Mouse (Mus musculus) testis, adult 2 months (tissue): ENCODE results near the gene Phb. TPM values are rescaled to one million over a fixed set of nuclear protein-coding genes. Genes with fewer than 3 reads are reported as not detected.

Experiments
- H3K27ac ChIP-seq: fragments of 200-500 bp; 2 replicates; pipeline ENCODE4 v1.5.1; 2012; ENCODE audit warnings: low read depth, low read length; ENCODE audit not compliant: control insufficient read depth, insufficient read depth
- H3K27me3 ChIP-seq: fragments of 200-500 bp; 2 replicates; pipeline ENCODE4 v1.6.1; 2012; ENCODE audit warnings: mild to moderate bottlenecking, low read length, moderate library complexity; ENCODE audit not compliant: control insufficient read depth, insufficient read depth
- H3K36me3 ChIP-seq: fragments of 200-500 bp; 2 replicates; pipeline ENCODE4 v1.6.1; 2012; ENCODE audit warnings: mild to moderate bottlenecking, low read length; ENCODE audit not compliant: control insufficient read depth, insufficient read depth
- H3K4me1 ChIP-seq: fragments of 200-500 bp; 2 replicates; pipeline ENCODE4 v1.6.1; 2012; ENCODE audit warnings: low read length; ENCODE audit not compliant: control insufficient read depth, insufficient read depth
- H3K4me3 ChIP-seq: fragments of 200-500 bp; 2 replicates; pipeline ENCODE4 v1.5.1; 2012; ENCODE audit warnings: low read depth, mild to moderate bottlenecking, low read length, moderate library complexity, mixed read lengths; ENCODE audit not compliant: control insufficient read depth
- CTCF ChIP-seq: fragments of 200-500 bp; IDR thresholded peaks from 2 replicates; pipeline ENCODE4 v1.5.1; 2012; ENCODE audit warnings: low read depth, mild to moderate bottlenecking, inconsistent platforms, low read length, moderate library complexity; ENCODE audit not compliant: control insufficient read depth, insufficient read depth, insufficient replicate concordance
- POLR2A ChIP-seq: fragments of 200-500 bp; IDR thresholded peaks from 2 replicates; pipeline ENCODE4 v1.6.1; 2012; ENCODE audit warnings: low read depth, mild to moderate bottlenecking, inconsistent platforms, low read length, moderate library complexity; ENCODE audit not compliant: control insufficient read depth
- polyA plus RNA-seq: library from polyadenylated mRNA; depleted of rRNA; stranded (reverse); fragments of >200 nt; gene quantifications from 2 replicates; pipeline ENCODE4 v1.2.3, GENCODE M21; 2012

Phb gene
- polyA plus RNA-seq, 1 experiment = 21.5 TPM

DNA sequence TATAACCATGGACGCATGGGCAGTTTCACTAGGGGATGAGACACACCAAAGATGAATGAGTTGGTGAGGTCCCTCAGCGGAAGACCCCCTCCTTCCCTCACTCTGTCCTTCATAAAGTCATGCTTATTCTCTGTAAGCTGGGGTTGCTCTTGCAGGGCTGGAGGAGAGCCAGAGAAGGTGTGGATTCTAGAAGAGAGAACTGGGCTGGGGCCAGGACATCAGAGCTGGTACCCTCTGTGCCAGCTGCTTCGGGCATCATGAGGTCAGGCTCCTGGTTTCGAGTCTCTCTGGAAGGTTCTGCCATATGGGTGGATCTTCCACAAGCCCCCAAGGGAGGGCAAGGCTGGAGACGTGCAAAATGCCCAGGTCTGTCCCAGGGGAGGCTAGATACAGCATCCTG is 31.8 kb downstream of the Phb start:
- no peaks in the 10 kb centered on the region for H3K36me3 ChIP-seq
- TF ChIP-seq CTCF = no peak
- TF ChIP-seq POLR2A = no peak
- H3K4me1 ChIP-seq = no peaks in the 10 kb centered on the region

DNA sequence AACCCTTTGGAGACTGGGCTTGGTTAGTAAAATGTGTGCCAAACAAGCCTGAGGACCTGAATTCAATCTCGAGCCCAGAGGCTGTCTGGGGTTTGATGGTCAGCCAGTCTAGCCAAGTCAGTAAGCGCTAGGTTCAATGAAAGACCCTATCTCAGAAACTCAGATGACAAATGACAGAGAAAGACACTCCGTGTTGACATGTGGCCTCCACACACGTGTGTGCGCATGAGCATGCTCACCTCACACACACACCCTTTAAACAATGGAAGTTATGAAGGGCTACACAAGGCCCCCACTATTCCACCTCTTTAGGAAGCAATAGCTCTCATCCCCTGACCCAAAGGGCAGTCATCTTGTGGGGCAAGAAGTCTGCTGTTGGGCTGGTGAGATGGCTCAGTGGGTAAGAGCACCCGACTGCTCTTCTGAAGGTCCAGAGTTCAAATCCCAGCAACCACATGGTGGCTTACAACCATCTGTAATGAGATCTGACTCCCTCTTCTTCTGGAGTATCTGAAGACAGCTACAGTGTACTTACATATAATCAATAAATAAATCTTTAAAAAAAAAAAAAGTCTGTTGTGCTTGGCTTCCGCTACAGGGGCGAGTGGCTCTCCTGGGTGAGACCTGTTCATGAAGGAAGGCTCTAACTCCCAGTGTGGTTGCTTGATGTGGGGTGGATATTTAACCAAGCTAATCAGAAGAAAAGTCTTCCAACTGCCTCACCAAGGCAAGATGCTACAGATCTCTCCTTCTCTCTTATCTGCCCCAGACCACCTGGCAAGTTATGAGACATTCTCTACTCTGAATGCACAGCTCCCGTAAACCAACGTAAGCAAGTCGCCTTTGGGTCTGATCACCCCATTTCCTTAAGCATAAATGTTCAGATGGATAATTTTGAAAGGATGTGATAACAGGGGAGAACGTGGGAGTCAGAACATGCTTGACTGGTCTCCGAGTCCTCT is 34.3 kb downstream of the Phb start:
- Histone ChIP-seq H3K4me1 (no peaks in the 10 kb centered on the region), H3K27me3 (no peaks in the 10 kb centered on the region), H3K4me3 (no peak overlapping the region), H3K27ac (no peak overlapping the region), H3K36me3 (no peaks in the 10 kb centered on the region)
- TF ChIP-seq POLR2A (no peak), CTCF (no peak)

More for the DNA sequence above, 31.8 kb downstream of the Phb start:
- Histone ChIP-seq H3K4me3 (no peak overlapping the region), H3K27ac (no peak overlapping the region), H3K27me3 (no peaks in the 10 kb centered on the region)

DNA sequence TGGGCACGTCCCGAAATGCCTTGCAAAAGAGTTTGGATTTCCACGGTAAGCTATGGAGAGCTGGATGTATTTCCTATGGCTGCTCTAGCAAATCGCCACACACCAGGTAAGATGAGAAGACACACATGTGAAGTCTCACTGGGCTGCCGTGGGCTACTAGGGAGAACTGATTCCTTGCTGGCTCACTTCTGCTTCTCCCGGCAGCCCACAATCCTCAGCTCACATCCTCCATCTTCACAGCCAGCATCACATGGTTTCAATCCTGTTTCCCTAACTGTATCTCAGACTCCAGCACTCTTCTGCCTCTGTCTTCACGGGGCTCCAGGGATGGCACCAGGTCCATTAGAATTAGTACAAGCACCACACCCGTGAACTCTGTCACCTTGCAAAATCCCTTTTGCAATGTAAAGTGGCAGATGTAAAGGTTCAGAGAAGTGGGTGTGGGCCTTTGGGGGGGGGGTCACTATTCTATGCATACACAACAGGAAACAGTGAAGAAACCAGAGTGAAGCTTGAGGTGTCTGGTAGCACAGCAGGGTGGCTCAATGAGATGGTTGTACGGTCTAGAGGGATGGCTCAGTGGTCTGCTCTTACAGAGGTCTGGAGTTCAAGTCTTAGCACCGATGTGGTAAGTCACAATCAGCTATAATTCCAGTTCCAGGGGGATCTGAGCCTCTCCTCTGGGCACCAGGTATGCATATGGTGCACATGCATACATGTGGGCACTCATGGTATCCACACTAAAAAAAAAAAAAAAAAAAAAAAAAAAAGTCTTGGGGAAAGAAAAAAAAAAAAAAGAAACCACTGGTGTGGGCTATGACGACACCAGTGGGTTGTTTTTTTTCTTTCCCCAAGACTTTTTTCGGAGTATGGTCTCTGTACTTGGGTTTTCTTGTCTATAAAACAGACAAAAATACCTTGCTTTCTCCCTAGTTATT is 37.5 kb downstream of the Phb start:
- no peaks in the 10 kb centered on the region for H3K36me3 ChIP-seq
- no peaks in the 10 kb centered on the region for H3K4me1 ChIP-seq
- H3K27ac ChIP-seq = no peak overlapping the region
- no peak overlapping the region for H3K4me3 ChIP-seq
- TF ChIP-seq CTCF (no peak), POLR2A (no peak)
- no peaks in the 10 kb centered on the region for H3K27me3 ChIP-seq

DNA sequence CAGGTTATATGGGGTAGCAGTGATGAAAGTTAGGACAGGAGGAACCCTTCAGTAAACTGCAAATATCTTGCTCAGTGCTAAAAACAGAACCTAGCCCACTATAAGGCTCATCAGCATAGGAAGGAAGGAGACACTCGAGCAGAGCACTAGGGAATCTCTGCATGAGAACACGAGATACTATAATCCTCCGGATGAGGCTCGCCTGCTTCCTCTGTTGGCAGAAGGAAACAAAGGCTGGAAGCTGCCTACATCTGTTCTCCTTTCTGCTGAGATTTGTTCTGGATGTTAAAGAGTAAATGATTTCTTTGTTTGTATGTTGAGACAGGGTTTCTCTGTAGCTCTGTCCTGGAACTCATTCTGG is 38.2 kb downstream of the Phb start:
- Histone ChIP-seq H3K27me3 (no peaks in the 10 kb centered on the region), H3K27ac (no peak overlapping the region), H3K4me1 (no peaks in the 10 kb centered on the region), H3K4me3 (no peak overlapping the region), H3K36me3 (no peaks in the 10 kb centered on the region)
- TF ChIP-seq CTCF = no peak
- no peak for TF ChIP-seq POLR2A

DNA sequence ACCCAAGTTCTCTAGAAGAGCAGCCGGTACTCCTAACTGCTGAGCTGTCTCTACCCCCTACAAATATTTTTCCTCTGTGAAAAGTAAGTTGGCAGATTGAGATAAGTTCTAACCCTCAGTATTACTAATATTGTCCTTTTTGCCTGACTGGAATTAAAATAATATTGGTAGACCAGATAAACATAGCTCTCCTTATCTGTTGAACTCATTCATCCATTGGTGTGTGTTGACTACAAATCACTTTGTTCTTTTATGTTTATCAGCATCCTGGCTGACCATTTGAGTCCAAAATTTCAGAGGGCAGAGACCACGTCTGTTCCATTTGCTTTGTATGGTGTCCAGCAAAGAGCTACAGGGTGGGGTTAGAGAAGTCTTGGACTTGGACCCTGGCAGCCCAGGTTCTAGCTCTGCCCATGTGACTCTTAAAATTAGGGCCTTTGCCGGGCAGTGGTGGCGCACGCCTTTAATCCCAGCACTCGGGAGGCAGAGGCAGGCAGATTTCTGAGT is 42.8 kb downstream of the Phb start:
- Histone ChIP-seq H3K4me1 (peaks cover 8% of the 10 kb centered on the region), H3K27me3 (no peaks in the 10 kb centered on the region), H3K4me3 (no peak overlapping the region)

DNA sequence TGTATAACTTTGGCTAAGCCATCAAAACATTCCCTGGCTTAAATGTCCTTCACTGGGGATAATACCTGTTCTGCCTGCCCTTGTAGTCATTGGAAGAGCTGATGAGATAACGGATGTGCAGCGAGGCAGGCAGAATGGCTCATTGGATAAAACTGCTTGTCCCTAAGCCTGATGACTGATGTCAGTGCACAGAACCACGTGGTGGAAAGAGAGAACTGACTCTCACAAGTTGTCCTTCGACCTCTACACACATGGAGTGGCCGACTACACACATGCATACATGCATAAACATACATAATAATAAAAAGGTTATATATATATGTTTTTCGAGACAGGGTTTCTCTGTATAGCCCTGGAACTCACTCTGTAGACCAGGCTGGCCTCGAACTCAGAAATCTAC is 43.7 kb downstream of the Phb start:
- H3K4me3 ChIP-seq = no peak overlapping the region
- no peak overlapping the region for H3K27ac ChIP-seq
- no peaks in the 10 kb centered on the region for H3K36me3 ChIP-seq
- TF ChIP-seq POLR2A (no peak), CTCF (no peak)
- H3K27me3 ChIP-seq = no peaks in the 10 kb centered on the region
- H3K4me1 ChIP-seq = peaks cover 8% of the 10 kb centered on the region

More for the DNA sequence above, 42.8 kb downstream of the Phb start:
- TF ChIP-seq POLR2A = no peak
- no peak for TF ChIP-seq CTCF
- no peak overlapping the region for H3K27ac ChIP-seq
- H3K36me3 ChIP-seq = no peaks in the 10 kb centered on the region
